Mouse (Mus musculus): ENCODE measurements around the gene Tspan3.

DNA sequence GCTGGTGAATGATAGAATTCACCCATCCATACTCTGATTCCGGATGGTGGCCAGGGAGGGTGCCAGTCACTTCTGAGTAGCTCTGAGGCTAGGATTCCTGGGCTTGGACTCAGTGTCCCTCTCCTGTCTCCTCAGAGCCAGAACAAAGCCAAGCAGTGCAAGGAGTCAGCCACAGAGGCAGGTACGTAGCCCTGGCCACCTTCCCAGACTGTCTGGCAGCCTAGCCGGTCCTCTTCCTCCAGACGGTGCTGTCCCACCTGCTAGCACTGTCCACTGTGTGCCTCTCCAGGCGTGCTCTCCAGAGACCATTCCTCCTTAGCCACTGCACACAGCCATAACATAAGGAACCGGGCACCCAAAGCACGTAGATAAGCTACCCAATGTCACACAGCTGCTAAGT, 41.7 kb downstream of the Tspan3 start:
- TF ChIP-seq CTCF (conservative IDR thresholded peaks at IDR 0.05; ENCODE audit: insufficient read depth, insufficient read length, low read depth, low read length) (no peak), POLR2A (IDR thresholded peaks at IDR 0.05; ENCODE audit: low read depth, low read length) (no peak)

Measured in kidney, adult 2 months (tissue).